Mouse (Mus musculus): ENCODE results near the gene Lrp6. TPM values are rescaled to one million over a fixed set of nuclear protein-coding genes. Genes with fewer than 3 reads are reported as not detected.
A peak's percentile ranks its signal among the peaks of the same experiment; 100 is the strongest.

Lrp6 gene
- polyA plus RNA-seq, 1 experiment from 2014 or later: 24.7 TPM

DNA sequence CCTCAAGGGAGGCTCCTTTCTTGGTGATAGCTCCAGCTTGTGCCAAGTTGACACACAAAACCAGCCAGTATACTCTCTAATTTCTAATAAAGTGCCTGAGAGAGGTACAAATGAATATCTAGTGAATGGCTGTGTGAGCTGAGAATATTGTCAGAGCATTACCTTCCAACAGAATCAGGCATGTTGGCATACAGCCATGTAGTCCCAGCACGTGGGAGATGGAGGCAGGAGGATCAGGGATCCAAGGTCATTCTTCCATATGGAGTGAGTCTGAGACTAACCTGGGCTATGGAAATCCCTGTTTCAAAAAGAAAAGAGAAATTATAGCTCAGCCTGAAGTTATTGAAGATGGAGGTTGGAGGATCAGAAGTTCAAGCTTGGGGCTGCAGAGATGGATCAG, 32.5 kb upstream of the Lrp6 start:
- 44% methylated on average over 1 of the region's 1 CpGs for WGBS
- no peak for ATAC-seq (ENCODE audit: borderline replicate concordance, extremely low read depth, low FRiP score, low TSS enrichment)
- Histone ChIP-seq H3K27ac (no peak overlapping the region), H3K4me3 (no peak overlapping the region), H3K9me3 (no peaks in the 10 kb centered on the region), H3K4me2 (no peak overlapping the region), H3K36me3 (no peaks in the 10 kb centered on the region), H3K27me3 (no peaks in the 10 kb centered on the region), H3K9ac (no peak overlapping the region), H3K4me1 (peaks cover 8% of the 10 kb centered on the region; the same call in 1 of the 2 replicates)

- H3K4me1 ChIP-seq: peaks cover 8% of the 10 kb centered on the region; the same call in 1 of the 2 replicates
- ATAC-seq (ENCODE audit: borderline replicate concordance, extremely low read depth, low FRiP score, low TSS enrichment): no peak
- H3K27me3 ChIP-seq: no peaks in the 10 kb centered on the region
- 65% methylated on average over 6 of the region's 6 CpGs for WGBS
- no peak overlapping the region for H3K4me3 ChIP-seq
- H3K36me3 ChIP-seq: no peaks in the 10 kb centered on the region
- no peak overlapping the region for H3K9ac ChIP-seq
- no peak overlapping the region for H3K27ac ChIP-seq
- no peaks in the 10 kb centered on the region for H3K9me3 ChIP-seq
- H3K4me2 ChIP-seq: no peak overlapping the region
Observed at GRCm38 (mm10) chr6:134597651-134598229, 31.0 kb upstream of the Lrp6 start.

GRCm38 (mm10) chr6:134594569-134595442, 28.0 kb upstream of the Lrp6 start:
- Histone ChIP-seq H3K27me3 (no peaks in the 10 kb centered on the region), H3K4me3 (no peak overlapping the region), H3K9ac (no peak overlapping the region), H3K4me2 (peak overlapping the region; percentile 22), H3K27ac (no peak overlapping the region), H3K36me3 (no peaks in the 10 kb centered on the region), H3K4me1 (0 out of 2 replicates have a peak, but pooled peaks cover 2% of the 10 kb centered on the region), H3K9me3 (no peaks in the 10 kb centered on the region)
- WGBS: 49% methylated on average over 21 of the region's 21 CpGs
- 0 out of 2 replicates have a peak, but pooled peaks have one; percentile 69 for ATAC-seq (ENCODE audit: borderline replicate concordance, extremely low read depth, low FRiP score, low TSS enrichment)

GRCm38 (mm10) chr6:134591614-134592013, 24.8 kb upstream of the Lrp6 start:
- H3K4me3 ChIP-seq: no peak overlapping the region
- no peak for ATAC-seq (ENCODE audit: borderline replicate concordance, extremely low read depth, low FRiP score, low TSS enrichment)
- H3K27ac ChIP-seq: no peak overlapping the region
- 0 out of 2 replicates have a peak, but pooled peaks cover 2% of the 10 kb centered on the region for H3K4me1 ChIP-seq
- no peaks in the 10 kb centered on the region for H3K27me3 ChIP-seq
- H3K36me3 ChIP-seq: no peaks in the 10 kb centered on the region
- no peak overlapping the region for H3K4me2 ChIP-seq
- H3K9ac ChIP-seq: no peak overlapping the region
- WGBS: 84% methylated on average over 2 of the region's 2 CpGs
- no peaks in the 10 kb centered on the region for H3K9me3 ChIP-seq

GRCm38 (mm10) chr6:134586241-134586640, 19.5 kb upstream of the Lrp6 start:
- H3K27ac ChIP-seq: no peak overlapping the region
- no peak overlapping the region for H3K4me3 ChIP-seq
- no peaks in the 10 kb centered on the region for H3K4me1 ChIP-seq
- no peak for ATAC-seq (ENCODE audit: borderline replicate concordance, extremely low read depth, low FRiP score, low TSS enrichment)
- H3K9me3 ChIP-seq: no peaks in the 10 kb centered on the region
- no peak overlapping the region for H3K9ac ChIP-seq
- H3K27me3 ChIP-seq: no peaks in the 10 kb centered on the region
- H3K36me3 ChIP-seq: no peaks in the 10 kb centered on the region
- H3K4me2 ChIP-seq: no peak overlapping the region
- 73% methylated on average over 5 of the region's 5 CpGs for WGBS

GRCm38 (mm10) chr6:134584616-134585015, 17.9 kb upstream of the Lrp6 start:
- Histone ChIP-seq H3K27me3 (no peaks in the 10 kb centered on the region), H3K4me2 (no peak overlapping the region), H3K36me3 (no peaks in the 10 kb centered on the region), H3K4me1 (no peaks in the 10 kb centered on the region), H3K4me3 (no peak overlapping the region), H3K9me3 (no peaks in the 10 kb centered on the region), H3K27ac (no peak overlapping the region), H3K9ac (no peak overlapping the region)
- ATAC-seq (ENCODE audit: borderline replicate concordance, extremely low read depth, low FRiP score, low TSS enrichment): no peak
- WGBS: 95% methylated on average over 2 of the region's 2 CpGs

DNA sequence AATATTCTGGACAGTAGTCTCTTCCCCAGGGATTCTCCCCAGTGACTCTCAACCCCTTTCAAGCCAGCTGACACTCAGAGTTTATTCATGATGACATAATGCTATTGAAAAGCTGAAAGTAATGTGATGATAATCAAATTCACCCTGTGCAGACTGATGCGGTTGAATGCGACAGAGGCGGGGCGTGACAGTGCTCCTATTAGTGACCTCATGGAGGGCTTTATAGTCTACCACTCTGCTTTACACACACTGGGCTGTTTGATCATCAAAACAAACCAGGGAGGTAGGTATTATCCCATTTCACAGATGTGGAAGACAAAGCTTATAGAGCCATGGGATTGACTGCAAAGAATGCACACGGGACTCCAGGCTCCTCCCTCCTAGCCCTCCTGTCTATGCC, 15.3 kb upstream of the Lrp6 start:
- 79% methylated on average over 5 of the region's 5 CpGs for WGBS
- no peak for ATAC-seq (ENCODE audit: borderline replicate concordance, extremely low read depth, low FRiP score, low TSS enrichment)
- H3K4me3 ChIP-seq: no peak overlapping the region
- H3K4me1 ChIP-seq: no peaks in the 10 kb centered on the region
- no peaks in the 10 kb centered on the region for H3K9me3 ChIP-seq
- H3K27me3 ChIP-seq: no peaks in the 10 kb centered on the region
- no peak overlapping the region for H3K4me2 ChIP-seq
- no peaks in the 10 kb centered on the region for H3K36me3 ChIP-seq
- no peak overlapping the region for H3K9ac ChIP-seq
- H3K27ac ChIP-seq: no peak overlapping the region

GRCm38 (mm10) chr6:134579506-134579905, 12.7 kb upstream of the Lrp6 start:
- Histone ChIP-seq H3K27me3 (no peaks in the 10 kb centered on the region), H3K27ac (no peak overlapping the region), H3K9me3 (no peaks in the 10 kb centered on the region), H3K4me2 (no peak overlapping the region), H3K4me1 (peaks cover 7% of the 10 kb centered on the region; the same call in 1 of the 2 replicates), H3K36me3 (no peaks in the 10 kb centered on the region), H3K4me3 (no peak overlapping the region), H3K9ac (no peak overlapping the region)
- no peak for ATAC-seq (ENCODE audit: borderline replicate concordance, extremely low read depth, low FRiP score, low TSS enrichment)
- WGBS: 87% methylated on average over 4 of the region's 4 CpGs

DNA sequence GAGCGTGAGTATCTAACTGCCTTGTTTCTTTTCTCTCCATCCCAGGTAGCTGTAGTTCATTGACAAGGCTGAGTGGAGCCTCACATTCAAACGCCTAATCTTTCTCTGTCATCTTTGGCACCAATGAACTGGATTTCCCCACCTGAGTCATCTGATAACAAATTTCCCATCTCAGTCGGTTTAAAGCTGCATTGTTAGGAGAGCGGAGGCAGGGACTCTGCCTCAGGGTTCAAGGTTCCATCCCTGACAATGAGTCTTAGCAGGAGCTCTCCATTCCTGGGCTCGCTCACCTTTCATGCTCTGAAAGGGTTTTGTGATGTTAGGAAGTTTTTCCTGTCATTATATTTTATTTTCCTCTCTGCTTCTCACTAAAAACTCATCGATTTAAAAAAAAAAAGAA, 11.3 kb upstream of the Lrp6 start:
- H3K4me2 ChIP-seq: no peak overlapping the region
- WGBS: 59% methylated on average over 6 of the region's 6 CpGs
- H3K27ac ChIP-seq: no peak overlapping the region
- H3K36me3 ChIP-seq: no peaks in the 10 kb centered on the region
- no peaks in the 10 kb centered on the region for H3K27me3 ChIP-seq
- H3K9ac ChIP-seq: no peak overlapping the region
- H3K4me1 ChIP-seq: peaks cover 8% of the 10 kb centered on the region; the same call in 1 of the 2 replicates
- ATAC-seq (ENCODE audit: borderline replicate concordance, extremely low read depth, low FRiP score, low TSS enrichment): no peak
- H3K4me3 ChIP-seq: no peak overlapping the region
- no peaks in the 10 kb centered on the region for H3K9me3 ChIP-seq

DNA sequence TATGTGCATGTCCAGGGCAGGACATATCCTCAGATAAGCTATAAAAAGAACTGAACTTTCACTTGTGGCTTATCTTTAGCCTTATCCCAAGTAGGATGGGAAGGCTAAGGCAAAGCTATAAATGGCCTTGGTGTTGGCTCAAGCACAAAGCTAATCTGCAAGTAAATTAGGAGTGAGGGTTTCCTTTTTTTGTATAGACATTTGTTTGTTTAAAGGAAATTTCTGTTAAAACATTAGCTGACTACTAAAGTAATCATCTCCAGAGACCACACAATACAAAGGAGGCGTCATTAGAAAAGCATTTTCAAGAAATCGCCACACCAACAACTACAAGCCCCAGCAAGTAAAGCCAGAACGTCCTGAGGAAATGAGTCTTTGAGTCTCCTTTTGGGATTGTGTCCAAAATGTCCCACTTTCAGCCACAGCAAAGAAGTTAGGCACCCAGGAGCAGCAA, 8.6 kb upstream of the Lrp6 start:
- Histone ChIP-seq H3K4me2 (no peak overlapping the region), H3K36me3 (no peaks in the 10 kb centered on the region), H3K27me3 (no peaks in the 10 kb centered on the region), H3K9me3 (no peaks in the 10 kb centered on the region), H3K9ac (no peak overlapping the region), H3K4me1 (peaks cover 8% of the 10 kb centered on the region; the same call in 1 of the 2 replicates), H3K4me3 (no peak overlapping the region), H3K27ac (no peak overlapping the region)
- WGBS: 22% methylated on average over 3 of the region's 3 CpGs
- ATAC-seq (ENCODE audit: borderline replicate concordance, extremely low read depth, low FRiP score, low TSS enrichment): peak; percentile 74; the same call in 1 of the 2 replicates

- WGBS: 75% methylated on average over 5 of the region's 5 CpGs
- Histone ChIP-seq H3K4me2 (no peak overlapping the region), H3K27me3 (no peaks in the 10 kb centered on the region; the same call in 1 of the 2 replicates), H3K4me1 (peaks cover 18% of the 10 kb centered on the region; the same call in 1 of the 2 replicates), H3K27ac (no peak overlapping the region), H3K4me3 (no peak overlapping the region), H3K36me3 (no peaks in the 10 kb centered on the region), H3K9me3 (no peaks in the 10 kb centered on the region), H3K9ac (no peak overlapping the region)
- ATAC-seq (ENCODE audit: borderline replicate concordance, extremely low read depth, low FRiP score, low TSS enrichment): no peak
Observed at GRCm38 (mm10) chr6:134567986-134568556, 1.3 kb upstream of the Lrp6 start.
